Mouse (Mus musculus) olfactory bulb, adult 2 months (tissue): ENCODE measurements around the gene Vac14. TPM values are rescaled to one million over a fixed set of nuclear protein-coding genes. Genes with fewer than 3 reads are reported as not detected.
A peak's percentile ranks its signal among the peaks of the same experiment; 100 is the strongest.

ENCODE experiments used
- H3K27ac ChIP-seq: fragments of 200-500 bp; 2 replicates; pipeline ENCODE4 v1.5.1; 2012; ENCODE audit warnings: low read depth, low read length; ENCODE audit not compliant: insufficient read depth
- H3K4me1 ChIP-seq: fragments of 200-500 bp; 2 replicates; pipeline ENCODE4 v1.6.1; 2012; ENCODE audit warnings: low read length; ENCODE audit not compliant: control insufficient read depth, insufficient read depth
- H3K4me3 ChIP-seq: fragments of 200-500 bp; 2 replicates; pipeline ENCODE4 v1.5.1; 2012; ENCODE audit warnings: mild to moderate bottlenecking, low read depth, low read length, moderate library complexity; ENCODE audit not compliant: insufficient read depth
- CTCF ChIP-seq: fragments of 200-500 bp; IDR thresholded peaks from 2 replicates; pipeline ENCODE4 v1.5.1; 2012; ENCODE audit warnings: low read depth, mild to moderate bottlenecking, low read length, moderate library complexity; ENCODE audit not compliant: insufficient read depth
- POLR2A ChIP-seq: fragments of 200-500 bp; IDR thresholded peaks from 2 replicates; pipeline ENCODE4 v1.6.1; 2012; ENCODE audit warnings: mild to moderate bottlenecking, low read depth, low read length, moderate library complexity; ENCODE audit not compliant: insufficient read depth
- WGBS: fragments of 180-500 bp; shearing (Covaris S2); methylation state at CpG from one replicate; pipeline ENCODE4 v1.1.7; 2018; 5-methylcytosine and 5-hydroxymethylcytosine counted together
- polyA plus RNA-seq: library from polyadenylated mRNA; stranded (reverse); fragments of >200 nt; gene quantifications from 2 replicates; pipeline ENCODE4 v1.2.4, GENCODE M21; 2012; ENCODE audit warnings: low replicate concordance; ENCODE audit not compliant: missing spikeins, insufficient read depth, insufficient read length

The Vac14 gene
- polyA plus RNA-seq, 1 experiment, result not detected

DNA sequence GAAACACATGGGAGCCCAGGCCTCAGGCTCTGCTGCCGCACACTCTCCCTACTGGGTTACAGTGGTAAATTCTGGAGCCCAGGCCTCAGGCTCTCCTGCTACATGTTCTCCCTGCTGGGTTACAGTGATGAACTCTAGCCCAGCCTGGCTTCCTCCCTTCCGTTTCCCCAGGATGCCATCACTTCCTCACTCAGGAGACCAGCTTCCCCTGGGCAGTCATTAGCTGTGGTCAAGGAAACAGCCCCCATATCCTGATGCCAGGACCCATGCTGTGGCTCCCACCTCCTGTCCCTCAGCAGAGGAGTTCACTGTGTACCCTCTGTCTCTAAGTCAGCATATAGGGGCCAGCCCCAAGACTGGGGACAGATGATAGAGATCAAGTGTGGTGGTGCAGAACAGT, 53.7 kb downstream of the Vac14 start:
- Histone ChIP-seq H3K4me1 (peaks cover 7% of the 10 kb centered on the region; the same call in 1 of the 2 replicates), H3K4me3 (no peak overlapping the region), H3K27ac (no peak overlapping the region)
- TF ChIP-seq POLR2A (no peak), CTCF (no peak)
- 84% methylated on average over 2 of the region's 2 CpGs for WGBS

DNA sequence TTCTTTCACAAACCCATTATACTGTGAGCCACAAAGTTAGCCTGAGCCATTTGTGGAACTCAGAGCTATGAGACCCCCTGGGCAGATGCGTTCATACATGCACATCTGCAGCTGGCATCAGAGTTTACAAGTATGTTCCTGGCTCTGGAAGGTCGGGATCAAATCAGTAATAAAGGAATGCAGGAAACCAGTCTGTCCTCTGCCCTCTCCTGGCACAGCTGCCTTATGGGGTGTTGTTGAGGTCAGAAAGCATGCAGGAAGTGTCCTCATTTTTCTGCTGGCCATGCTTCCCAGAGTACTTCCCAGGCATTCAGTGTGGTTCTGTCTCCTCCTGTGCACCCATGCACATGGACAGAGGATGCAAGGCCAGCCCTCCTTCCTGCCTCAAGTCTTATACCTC, 54.8 kb downstream of the Vac14 start:
- H3K27ac ChIP-seq, result no peak overlapping the region
- H3K4me3 ChIP-seq, result no peak overlapping the region
- peaks cover 7% of the 10 kb centered on the region; the same call in 1 of the 2 replicates for H3K4me1 ChIP-seq
- TF ChIP-seq CTCF (no peak), POLR2A (no peak)
- 69% methylated on average over 2 of the region's 2 CpGs for WGBS

DNA sequence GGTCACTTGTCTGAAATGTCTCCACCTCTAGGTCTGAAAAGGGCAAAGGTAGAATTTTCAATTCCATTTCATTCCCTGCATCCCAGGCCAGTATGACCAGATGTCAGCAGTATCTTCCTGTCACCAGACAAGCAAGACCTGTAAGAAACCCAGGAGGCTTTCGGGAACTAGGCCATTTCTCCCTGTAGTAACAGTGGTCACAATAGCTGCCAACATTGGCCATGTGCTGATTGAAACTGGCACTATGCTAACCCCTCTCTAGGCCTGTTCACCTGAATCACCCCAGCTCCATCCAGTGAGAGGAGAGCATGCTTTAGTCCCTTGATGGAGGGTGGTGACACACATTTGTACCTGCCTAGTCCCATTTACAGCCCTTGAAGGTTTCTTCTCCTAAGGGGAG, 56.2 kb downstream of the Vac14 start:
- TF ChIP-seq POLR2A (no peak), CTCF (no peak)
- Histone ChIP-seq H3K27ac (no peak overlapping the region), H3K4me1 (peaks cover 13% of the 10 kb centered on the region), H3K4me3 (no peak overlapping the region)
- WGBS, result 97% methylated on average over 1 of the region's 1 CpGs

DNA sequence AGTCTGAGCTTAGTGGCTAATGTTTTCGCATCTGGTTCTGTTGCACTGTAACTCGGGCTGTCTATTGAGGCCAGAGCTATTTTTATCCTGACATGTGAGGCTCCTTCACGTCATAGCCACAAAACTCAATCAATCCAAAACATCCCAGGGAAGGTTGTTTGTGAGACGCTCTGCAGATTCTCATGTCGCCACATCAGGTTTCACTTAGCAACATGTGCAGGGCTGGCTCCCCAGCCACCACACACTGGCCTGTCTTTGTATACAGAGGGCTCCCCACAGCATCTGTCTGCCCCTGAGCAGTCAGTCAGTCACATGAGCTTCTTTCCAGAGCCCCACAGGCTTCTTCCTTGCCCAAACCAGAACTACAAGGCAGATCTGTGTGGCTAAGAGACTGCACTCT, 58.3 kb downstream of the Vac14 start:
- no peak overlapping the region; the same call in 1 of the 2 replicates for H3K27ac ChIP-seq
- TF ChIP-seq CTCF, result no peak
- no peak for TF ChIP-seq POLR2A
- no peak overlapping the region for H3K4me3 ChIP-seq
- peaks cover 14% of the 10 kb centered on the region for H3K4me1 ChIP-seq
- WGBS, result 75% methylated on average over 5 of the region's 5 CpGs

DNA sequence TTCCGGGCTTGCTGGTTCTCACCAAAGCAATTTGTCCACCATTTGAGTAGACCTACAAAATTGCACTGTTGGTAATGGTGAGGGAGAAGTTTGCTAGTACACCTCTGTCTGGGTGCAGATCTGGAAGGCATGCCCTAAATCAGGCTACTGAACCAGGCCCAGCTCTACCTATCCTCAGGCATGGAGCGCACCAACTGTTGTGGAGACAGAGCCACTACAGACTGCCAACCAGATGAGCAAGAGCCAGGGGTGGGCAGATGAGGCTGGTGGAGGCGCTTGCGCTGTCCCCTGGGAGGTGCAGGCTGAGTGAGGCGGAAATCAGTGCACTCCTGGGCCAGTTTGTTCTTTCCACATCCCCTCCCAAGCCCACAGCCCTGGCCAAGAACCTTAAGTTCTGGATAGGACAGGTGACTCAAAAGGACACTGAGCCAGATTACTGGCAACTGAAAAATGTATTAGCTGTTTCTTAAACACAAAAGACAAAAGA, 58.8 kb downstream of the Vac14 start:
- 95% methylated on average over 5 of the region's 5 CpGs for WGBS
- peaks cover 14% of the 10 kb centered on the region for H3K4me1 ChIP-seq
- H3K4me3 ChIP-seq, result no peak overlapping the region
- no peak for TF ChIP-seq POLR2A
- TF ChIP-seq CTCF, result no peak
- no peak overlapping the region; the same call in 1 of the 2 replicates for H3K27ac ChIP-seq

DNA sequence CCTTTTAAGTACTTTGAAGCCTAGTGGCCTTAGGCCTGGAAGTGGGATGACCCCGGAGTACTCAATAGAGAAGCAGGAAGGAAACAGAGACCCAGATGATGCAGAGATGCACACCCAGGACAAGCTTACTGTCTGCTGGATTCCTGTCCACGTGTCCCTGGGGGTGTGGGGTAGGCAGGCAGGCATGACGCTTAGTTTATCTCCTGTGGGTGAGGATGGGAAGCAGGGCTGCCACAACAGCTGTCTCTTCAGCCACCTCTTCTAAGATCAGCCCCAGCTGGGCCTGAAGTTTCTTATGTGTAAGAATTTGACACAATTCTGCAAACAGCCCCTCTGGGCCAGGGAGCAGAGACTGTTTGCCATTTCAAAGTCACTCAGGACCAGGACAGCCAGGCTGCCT, 60.6 kb downstream of the Vac14 start:
- TF ChIP-seq CTCF (no peak), POLR2A (no peak)
- no peak overlapping the region for H3K4me3 ChIP-seq
- 64% methylated on average over 3 of the region's 3 CpGs for WGBS
- H3K27ac ChIP-seq, result no peak overlapping the region
- H3K4me1 ChIP-seq, result peaks cover 14% of the 10 kb centered on the region

DNA sequence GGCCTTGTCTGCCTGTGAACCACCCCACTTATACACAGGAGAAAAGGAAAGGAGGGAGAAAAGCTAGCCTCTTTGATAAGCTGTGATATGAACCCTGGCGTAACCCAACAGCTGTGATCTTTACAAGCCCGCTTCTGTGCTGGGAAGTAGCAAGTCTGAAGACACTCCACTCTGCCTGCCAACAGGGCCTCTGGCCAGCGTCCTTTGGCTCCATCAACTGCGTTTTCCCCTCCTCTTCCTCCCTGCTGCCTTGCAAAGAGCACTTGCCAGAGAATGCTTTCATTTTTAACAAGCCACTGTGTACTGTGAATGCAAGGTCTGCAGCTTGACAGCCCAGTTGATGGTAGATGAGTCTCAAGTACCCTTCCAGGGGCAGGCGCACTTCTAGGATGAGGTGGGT, 69.3 kb downstream of the Vac14 start:
- Histone ChIP-seq H3K4me3 (no peak overlapping the region), H3K27ac (peak overlapping the region; percentile 36), H3K4me1 (peaks cover 8% of the 10 kb centered on the region; the same call in 1 of the 2 replicates)
- TF ChIP-seq POLR2A (0 out of 2 replicates have a peak, but pooled peaks have one; percentile 8), CTCF (no peak)
- WGBS, result 60% methylated on average over 5 of the region's 5 CpGs

DNA sequence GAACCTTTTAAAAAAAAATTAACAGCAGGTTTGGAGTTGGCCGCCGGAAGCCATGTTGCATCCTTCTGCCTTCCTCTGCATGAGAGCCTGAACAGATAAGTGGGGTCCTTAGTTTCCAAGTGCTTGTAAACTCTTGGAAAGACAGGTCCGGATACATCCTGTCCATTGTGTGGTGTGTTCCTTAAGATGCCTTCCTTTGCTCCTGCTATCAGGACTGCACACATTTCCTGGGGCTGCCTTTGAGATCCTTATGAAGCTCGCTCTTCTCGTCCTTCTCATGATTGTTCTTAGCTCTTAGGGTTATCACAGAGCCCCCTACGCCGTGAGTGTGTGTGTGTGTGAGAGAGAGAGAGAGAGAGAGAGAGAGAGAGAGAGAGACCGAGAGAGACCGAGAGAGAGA, 71.6 kb downstream of the Vac14 start:
- H3K4me3 ChIP-seq, result no peak overlapping the region
- no peak for TF ChIP-seq POLR2A
- no peak for TF ChIP-seq CTCF
- WGBS, result 91% methylated on average over 9 of the region's 9 CpGs
- H3K4me1 ChIP-seq, result peaks cover 20% of the 10 kb centered on the region
- no peak overlapping the region for H3K27ac ChIP-seq

DNA sequence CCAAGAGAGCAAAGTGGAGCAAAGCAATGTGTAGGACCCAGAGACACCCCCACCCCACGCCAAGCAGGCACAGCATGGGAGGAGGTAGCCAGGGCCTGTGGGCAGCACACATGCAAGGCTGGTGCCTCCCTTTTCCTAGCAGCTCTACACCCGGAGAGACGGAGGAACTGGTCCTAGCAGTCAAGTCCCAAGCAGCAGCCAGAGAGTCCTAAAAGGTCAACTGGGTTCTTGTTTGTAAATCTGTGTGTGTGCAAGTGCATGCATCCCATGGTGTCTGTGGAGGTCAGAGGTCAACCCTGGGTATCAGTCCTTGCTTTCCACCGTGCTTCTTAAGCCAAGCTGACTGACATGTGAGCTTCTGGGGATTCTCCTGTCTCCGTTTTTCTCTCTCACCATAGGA, 75.8 kb downstream of the Vac14 start:
- 79% methylated on average over 5 of the region's 5 CpGs for WGBS
- H3K27ac ChIP-seq, result no peak overlapping the region; the same call in 1 of the 2 replicates
- TF ChIP-seq POLR2A, result no peak
- no peak for TF ChIP-seq CTCF
- H3K4me1 ChIP-seq, result peaks cover 39% of the 10 kb centered on the region
- H3K4me3 ChIP-seq, result no peak overlapping the region

DNA sequence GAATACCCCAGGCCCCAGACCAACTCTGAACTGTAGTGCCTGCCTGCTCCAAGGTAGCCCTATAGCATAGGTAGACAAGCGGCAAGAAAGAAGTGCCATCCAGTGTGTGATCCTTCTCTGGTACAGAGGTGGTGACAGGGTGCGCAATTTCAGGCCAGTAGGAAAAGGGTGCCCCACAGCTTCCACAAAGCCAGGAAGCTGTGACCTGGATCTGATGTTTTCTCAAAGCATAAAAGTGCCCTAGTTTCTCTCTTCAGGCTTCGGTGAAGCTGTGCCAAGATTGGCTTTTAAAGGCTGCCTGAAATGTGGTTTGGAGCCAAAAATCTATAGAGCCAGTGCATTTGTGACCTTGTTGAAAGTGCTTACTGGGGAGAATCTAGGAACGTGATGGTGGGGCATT, 76.4 kb downstream of the Vac14 start:
- 55% methylated on average over 4 of the region's 4 CpGs for WGBS
- Histone ChIP-seq H3K4me3 (no peak overlapping the region), H3K4me1 (peaks cover 41% of the 10 kb centered on the region), H3K27ac (peak overlapping the region; percentile 35)
- no peak for TF ChIP-seq POLR2A
- no peak for TF ChIP-seq CTCF
